Mouse (Mus musculus) testis, adult 2 months (tissue): ENCODE data around the gene Setx.
"Not testable (repeated sequence)": the region's sequence is repeated elsewhere in the genome, so short reads cannot be mapped to it uniquely, and the experiment has no call there.

Experiments
- CTCF ChIP-seq: fragments of 200-500 bp; IDR thresholded peaks from 2 replicates; pipeline ENCODE4 v1.5.1; 2012; ENCODE audit warnings: low read depth, mild to moderate bottlenecking, inconsistent platforms, low read length, moderate library complexity; ENCODE audit not compliant: control insufficient read depth, insufficient read depth, insufficient replicate concordance
- POLR2A ChIP-seq: fragments of 200-500 bp; IDR thresholded peaks from 2 replicates; pipeline ENCODE4 v1.6.1; 2012; ENCODE audit warnings: low read depth, mild to moderate bottlenecking, inconsistent platforms, low read length, moderate library complexity; ENCODE audit not compliant: control insufficient read depth

DNA sequence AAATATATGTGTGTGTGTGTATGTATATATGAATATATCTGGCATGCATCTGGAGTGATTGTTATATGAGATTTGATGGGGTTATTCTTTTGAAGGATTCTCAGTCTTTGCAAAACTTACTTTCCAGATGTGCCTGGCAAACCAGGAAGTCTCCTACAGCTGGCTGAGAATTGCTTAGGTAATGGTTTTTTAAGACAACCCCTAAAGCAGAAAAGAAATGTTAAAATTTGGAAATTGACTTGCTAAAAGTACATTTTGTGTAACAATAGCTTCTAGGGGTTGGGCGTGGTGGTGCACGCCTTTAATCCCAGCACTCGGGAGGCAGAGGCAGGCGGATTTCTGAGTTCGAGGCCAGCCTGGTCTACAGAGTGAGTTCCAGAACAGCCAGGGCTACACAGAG, 26.0 kb upstream of the Setx start:
- not testable (repeated sequence) for TF ChIP-seq CTCF, POLR2A
